Mouse (Mus musculus) liver, adult 2 months (tissue): ENCODE data around the gene Krtap29-1. TPM values are rescaled to one million over a fixed set of nuclear protein-coding genes. Genes with fewer than 3 reads are reported as not detected.

Experiments used
- DNase-seq: peaks from one replicate; pipeline ENCODE4 v3.0.0-alpha.2; 2011; ENCODE audit warnings: low read depth, low spot score; ENCODE audit errors: extremely low read depth
- H3K27ac ChIP-seq: fragments of 200-500 bp; replicated peaks from 2 replicates; pipeline ENCODE4 v1.5.1; 2012; ENCODE audit warnings: low read depth, mild to moderate bottlenecking, control low read depth, inconsistent platforms, low read length; ENCODE audit not compliant: insufficient read depth
- H3K27me3 ChIP-seq: fragments of 200-500 bp; 2 replicates; pipeline ENCODE4 v1.6.1; 2012; ENCODE audit warnings: mild to moderate bottlenecking, moderate library complexity, low read length, inconsistent platforms; ENCODE audit not compliant: control insufficient read depth, insufficient read depth
- H3K36me3 ChIP-seq: fragments of 200-500 bp; 2 replicates; pipeline ENCODE4 v1.6.1; 2012; ENCODE audit warnings: low read length, inconsistent platforms; ENCODE audit not compliant: control insufficient read depth, insufficient read depth
- H3K4me1 ChIP-seq: fragments of 200-500 bp; 2 replicates; pipeline ENCODE4 v1.6.1; 2011; ENCODE audit warnings: low read length; ENCODE audit not compliant: control insufficient read depth, insufficient read depth
- H3K4me3 ChIP-seq: fragments of 200-500 bp; 2 replicates; pipeline ENCODE4 v1.5.1; 2011; ENCODE audit warnings: low read depth, mild to moderate bottlenecking, control low read depth, low read length, moderate library complexity; ENCODE audit not compliant: insufficient read depth
- H3K79me2 ChIP-seq: fragments of 200-500 bp; 2 replicates; pipeline ENCODE4 v1.6.1; 2012; ENCODE audit warnings: inconsistent platforms, mild to moderate bottlenecking, low read length, moderate library complexity; ENCODE audit not compliant: control insufficient read depth, insufficient read depth
- H3K9ac ChIP-seq: fragments of 200-500 bp; 2 replicates; pipeline ENCODE4 v1.6.1; 2012; ENCODE audit warnings: low read depth, mild to moderate bottlenecking, control low read depth, inconsistent platforms, low read length
- CTCF ChIP-seq: fragments of 200-500 bp; IDR thresholded peaks from 2 replicates; pipeline ENCODE4 v1.5.1; 2011; ENCODE audit warnings: low read depth, low read length, control low read depth
- POLR2A ChIP-seq: fragments of 200-500 bp; IDR thresholded peaks from 2 replicates; pipeline ENCODE4 v1.6.1; 2011; ENCODE audit warnings: low read length, control low read depth; ENCODE audit not compliant: insufficient read depth; ENCODE audit errors: extremely low read depth
- WGBS: fragments of 180-500 bp; shearing (Covaris S2); methylation state at CpG from one replicate; pipeline ENCODE4 v1.1.7; 2018; 5-methylcytosine and 5-hydroxymethylcytosine counted together
- polyA plus RNA-seq: library from polyadenylated mRNA; depleted of rRNA; stranded (reverse); fragments of >200 nt; gene quantifications from 2 replicates; pipeline ENCODE4 v1.2.3, GENCODE M21; 2012; rRNA removed
- total RNA-seq: library from RNA; depleted of rRNA; stranded (reverse); fragments of >200 nt; gene quantifications from 2 replicates; pipeline ENCODE4 v1.2.3, GENCODE M21; 2014; rRNA removed

The Krtap29-1 gene
- total RNA-seq (not detected in 2 replicates), polyA plus RNA-seq (not detected in 2 replicates)

- no peak within 1 kb of the TSS for H3K4me3 ChIP-seq
- no peak within 1 kb of the TSS for H3K27ac ChIP-seq
- WGBS, result 80% methylated on average over 5 of the region's 5 CpGs
Measured at GRCm38 (mm10) chr11:99978953-99979352, at the start of gene Krtap29-1. Gene Krtap29-1, minus strand, starts transcription at chr11:99979053.

GRCm38 (mm10) chr11:100021438-100021837 lies 42.6 kb upstream of the Krtap29-1 start:
- no peak for DNase-seq
- H3K27me3 ChIP-seq, result no peaks in the 10 kb centered on the region

More at GRCm38 (mm10) chr11:99978953-99979352, at the start of gene Krtap29-1:
- Histone ChIP-seq H3K9ac (no peak within 1 kb of the TSS), H3K4me1 (no peaks in the 10 kb centered on the region), H3K27me3 (no peaks in the 10 kb centered on the region), H3K79me2 (no peaks in the 10 kb centered on the region), H3K36me3 (no peaks in the 10 kb centered on the region)
- TF ChIP-seq POLR2A (no peak), CTCF (no peak)
- DNase-seq, result no peak

GRCm38 (mm10) chr11:100019466-100019865 lies 40.6 kb upstream of the Krtap29-1 start:
- Histone ChIP-seq H3K27me3 (no peaks in the 10 kb centered on the region), H3K9ac (no peak overlapping the region), H3K27ac (no peak overlapping the region), H3K4me3 (no peak overlapping the region), H3K36me3 (no peaks in the 10 kb centered on the region), H3K4me1 (no peaks in the 10 kb centered on the region), H3K79me2 (no peaks in the 10 kb centered on the region)
- WGBS, result 74% methylated on average over 1 of the region's 1 CpGs
- DNase-seq, result no peak
- TF ChIP-seq POLR2A, result no peak
- no peak for TF ChIP-seq CTCF

More at GRCm38 (mm10) chr11:100021438-100021837, 42.6 kb upstream of the Krtap29-1 start:
- H3K4me3 ChIP-seq, result no peak overlapping the region
- TF ChIP-seq POLR2A (no peak), CTCF (no peak)
- H3K9ac ChIP-seq, result no peak overlapping the region
- no peaks in the 10 kb centered on the region for H3K79me2 ChIP-seq
- no peaks in the 10 kb centered on the region for H3K36me3 ChIP-seq
- H3K27ac ChIP-seq, result no peak overlapping the region
- 69% methylated on average over 5 of the region's 5 CpGs for WGBS
- no peaks in the 10 kb centered on the region for H3K4me1 ChIP-seq

- Histone ChIP-seq H3K36me3 (no peaks in the 10 kb centered on the region), H3K4me3 (no peak within 1 kb of the TSS), H3K9ac (no peak within 1 kb of the TSS), H3K79me2 (no peaks in the 10 kb centered on the region), H3K4me1 (no peaks in the 10 kb centered on the region), H3K27me3 (no peaks in the 10 kb centered on the region), H3K27ac (no peak within 1 kb of the TSS)
- 88% methylated on average over 4 of the region's 4 CpGs for WGBS
- TF ChIP-seq CTCF, result no peak
- TF ChIP-seq POLR2A, result no peak
- no peak for DNase-seq
Measured at GRCm38 (mm10) chr11:100016112-100016511, 37.3 kb upstream of the Krtap29-1 start, which contains the start of gene Krt33a. Gene Krt33a, minus strand, starts transcription at chr11:100016212.

GRCm38 (mm10) chr11:100013691-100014171 lies 34.9 kb upstream of the Krtap29-1 start:
- H3K4me1 ChIP-seq, result no peaks in the 10 kb centered on the region
- no peak overlapping the region for H3K4me3 ChIP-seq
- no peak overlapping the region for H3K9ac ChIP-seq
- 49% methylated on average over 4 of the region's 4 CpGs for WGBS
- H3K27ac ChIP-seq, result no peak overlapping the region
- H3K79me2 ChIP-seq, result no peaks in the 10 kb centered on the region
- DNase-seq, result no peak
- H3K27me3 ChIP-seq, result no peaks in the 10 kb centered on the region
- H3K36me3 ChIP-seq, result no peaks in the 10 kb centered on the region
- no peak for TF ChIP-seq POLR2A
- no peak for TF ChIP-seq CTCF

GRCm38 (mm10) chr11:100010682-100011081 lies 31.8 kb upstream of the Krtap29-1 start:
- 84% methylated on average over 5 of the region's 5 CpGs for WGBS
- DNase-seq, result no peak
- H3K27ac ChIP-seq, result no peak overlapping the region
- no peaks in the 10 kb centered on the region for H3K36me3 ChIP-seq
- H3K4me1 ChIP-seq, result no peaks in the 10 kb centered on the region
- H3K27me3 ChIP-seq, result no peaks in the 10 kb centered on the region
- no peaks in the 10 kb centered on the region for H3K79me2 ChIP-seq
- no peak for TF ChIP-seq CTCF
- no peak for TF ChIP-seq POLR2A
- H3K9ac ChIP-seq, result no peak overlapping the region
- H3K4me3 ChIP-seq, result no peak overlapping the region
